Mouse (Mus musculus): ENCODE results near the gene Zfp276.

Gene Zfp276

DNA sequence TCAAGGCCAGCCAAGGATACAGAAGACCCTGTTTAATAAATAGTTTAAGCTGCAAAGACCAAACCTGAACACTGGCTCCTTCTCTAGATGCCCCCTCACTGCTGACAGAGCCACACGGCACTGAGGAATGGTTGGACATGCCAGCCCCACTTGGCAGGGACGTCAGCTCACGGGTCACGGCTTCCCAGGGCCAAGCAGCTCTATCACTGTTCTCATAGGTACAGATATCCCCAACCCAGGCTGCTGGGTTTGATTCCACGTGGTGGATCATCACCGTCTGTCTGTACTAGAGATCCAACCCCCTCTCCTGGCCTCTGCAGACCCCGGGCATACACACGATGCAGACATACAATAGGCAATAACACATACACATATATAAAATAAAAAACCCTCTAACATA is 36.7 kb downstream of the Zfp276 start:
- no peak for DNase-seq (ENCODE audit: low read depth, low spot score)

DNA sequence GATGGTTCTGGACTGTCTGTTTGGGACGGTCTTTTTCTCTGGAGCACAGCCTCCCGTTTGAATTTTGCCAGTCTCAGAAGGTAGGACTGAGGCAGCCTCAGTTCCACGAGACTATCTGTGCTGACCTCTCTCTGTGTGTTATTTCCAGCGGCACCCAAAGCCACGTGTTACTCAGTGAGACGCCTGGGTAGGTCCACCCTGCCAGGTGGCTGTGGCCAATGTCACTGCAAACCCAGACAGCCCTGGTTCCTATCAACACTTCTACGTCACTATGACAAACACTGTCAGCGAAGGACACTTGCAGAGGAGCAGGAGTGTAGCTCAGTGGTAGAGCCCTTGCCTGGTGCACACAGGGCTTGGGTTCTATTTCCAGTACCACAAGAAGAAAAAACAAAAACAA is 37.7 kb downstream of the Zfp276 start:
- DNase-seq (ENCODE audit: low read depth, low spot score), result no peak

DNA sequence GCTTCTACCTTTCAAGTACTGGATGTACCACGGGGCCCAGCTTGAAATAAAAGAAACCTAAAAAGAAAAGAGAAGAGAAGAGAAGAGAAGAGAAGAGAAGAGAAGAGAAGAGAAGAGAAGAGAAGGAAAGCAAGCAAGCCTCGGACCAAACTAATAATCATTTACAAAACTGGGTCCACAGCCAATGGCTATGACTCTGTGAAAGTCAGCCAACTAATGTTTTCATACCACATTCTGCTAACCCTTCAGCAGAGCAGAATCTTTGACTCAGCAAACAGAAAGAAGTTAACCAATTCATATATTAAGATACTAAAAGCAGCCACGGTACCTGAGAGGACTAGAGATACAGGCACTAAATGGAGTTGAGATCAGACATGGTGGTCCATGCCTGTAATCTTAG is 38.3 kb downstream of the Zfp276 start:
- DNase-seq (ENCODE audit: low read depth, low spot score), result no peak

DNA sequence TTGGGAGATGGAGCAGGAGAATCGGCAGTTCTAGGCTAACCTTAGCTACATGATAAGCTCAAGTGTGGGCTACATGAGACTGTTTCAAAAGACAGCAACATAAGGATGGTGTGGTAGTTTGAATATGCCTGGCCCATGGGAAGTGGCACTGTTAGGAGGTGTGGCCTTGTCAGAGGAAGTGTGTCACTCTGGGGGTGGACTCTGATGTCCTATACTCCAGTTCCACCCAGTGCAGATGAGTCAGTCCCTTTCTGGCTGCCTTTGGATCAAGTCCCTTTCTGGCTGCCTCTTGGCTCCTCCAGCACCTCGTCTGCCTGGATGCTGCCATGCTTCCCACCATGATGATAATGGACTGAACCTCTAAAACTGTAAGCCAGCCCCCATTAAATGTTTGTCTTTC is 38.8 kb downstream of the Zfp276 start:
- no peak for DNase-seq (ENCODE audit: low read depth, low spot score)

DNA sequence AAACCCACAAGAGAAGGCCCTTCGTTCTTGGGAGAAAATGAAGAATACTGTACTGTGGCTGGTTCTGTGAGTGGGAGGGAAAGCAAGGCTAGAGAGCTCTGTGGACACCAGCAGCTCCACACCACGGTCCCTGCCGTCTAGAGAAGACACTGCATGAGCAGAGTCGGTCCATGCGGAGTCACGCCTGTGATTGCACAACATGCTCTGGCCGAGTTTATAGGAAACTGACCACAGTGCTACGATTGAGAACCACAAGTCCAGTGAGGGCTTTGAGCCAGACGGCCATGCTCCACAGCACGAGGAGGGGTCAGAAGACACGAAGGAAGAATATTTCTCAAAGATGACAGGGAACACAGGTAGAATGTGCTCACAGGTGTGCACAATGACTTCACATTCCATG is 44.3 kb downstream of the Zfp276 start:
- DNase-seq (ENCODE audit: low read depth, low spot score), result no peak

DNA sequence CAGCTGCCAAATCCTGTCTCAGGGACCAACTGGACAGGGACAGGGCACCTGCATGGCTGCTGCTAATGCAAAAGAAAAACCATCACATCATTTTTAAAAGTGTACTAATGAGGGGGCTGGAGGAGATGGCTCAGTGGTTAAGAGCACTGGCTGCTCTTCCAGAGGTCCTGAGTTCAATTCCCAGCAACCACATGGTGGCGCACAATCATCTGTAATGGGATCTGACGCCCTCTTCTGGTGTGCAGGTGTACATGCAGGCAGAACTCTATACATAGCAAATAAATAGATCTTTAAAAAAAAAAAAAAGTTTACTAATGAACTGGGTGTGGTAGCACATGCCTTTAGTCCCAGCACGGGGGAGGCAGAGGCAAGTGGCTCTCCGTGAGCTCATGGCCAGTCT is 54.7 kb downstream of the Zfp276 start:
- DNase-seq (ENCODE audit: low read depth, low spot score), result no peak

DNA sequence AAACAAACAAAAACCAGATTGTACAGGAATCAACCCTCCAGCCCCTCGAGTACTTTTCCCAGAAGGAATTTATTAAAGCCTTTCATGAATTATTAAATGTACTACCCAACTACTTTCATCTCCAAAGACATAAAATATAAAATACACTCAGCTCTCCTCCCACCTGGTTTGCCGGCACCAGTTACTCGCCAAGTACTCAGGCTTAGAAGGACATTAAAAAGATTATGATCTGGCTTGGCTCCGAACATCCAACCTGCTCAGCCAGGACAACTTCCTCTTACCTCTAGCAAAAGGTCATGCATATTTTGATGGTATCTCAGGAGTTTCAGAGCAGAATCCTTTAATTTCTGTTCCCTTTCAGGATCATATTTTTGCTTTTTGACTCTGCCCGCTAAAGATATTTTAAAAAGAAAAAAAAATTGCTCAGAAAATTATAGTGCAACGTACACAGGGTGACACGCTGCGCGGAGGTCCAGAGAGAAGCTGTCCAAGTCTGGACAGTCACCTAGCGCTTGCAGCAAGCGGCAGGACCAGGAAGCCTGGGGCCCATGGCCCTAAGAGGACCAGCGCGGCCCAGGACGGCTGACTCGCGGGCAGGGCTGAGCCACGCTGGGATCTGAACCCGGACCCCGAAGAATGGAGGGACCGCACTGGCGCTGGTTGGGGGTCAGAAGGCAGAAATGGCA is 63.9 kb downstream of the Zfp276 start:
- DNase-seq (ENCODE audit: low read depth, low spot score), result no peak

DNA sequence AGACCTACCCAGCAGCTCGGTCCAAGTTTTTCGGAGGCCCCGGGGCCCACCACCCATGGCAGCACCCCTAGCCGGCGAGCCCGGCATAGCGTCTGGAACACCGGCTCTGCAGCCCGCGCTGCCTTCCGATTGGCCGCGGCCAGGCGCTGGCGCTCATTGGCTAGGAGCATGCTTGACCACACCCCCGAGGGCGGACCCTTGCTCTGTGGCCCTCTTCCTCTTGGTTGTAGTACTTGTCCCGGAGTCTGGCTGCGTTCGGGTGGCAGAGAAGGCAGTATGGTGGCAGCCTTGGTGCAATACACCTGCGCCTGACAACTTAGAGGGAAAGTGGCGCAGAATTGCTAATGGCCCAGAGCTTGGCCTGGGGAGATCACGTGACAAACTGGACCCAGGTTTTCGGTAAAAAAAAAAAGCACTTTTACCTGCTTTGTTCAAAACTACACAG is 64.5 kb downstream of the Zfp276 start, which contains the start of gene Fanca:
Gene Fanca (minus strand): TSS at position 110 of the 445 bp plus-strand sequence.
- peak; percentile 98 for DNase-seq (ENCODE audit: low read depth, low spot score)
